Mouse (Mus musculus) cerebellum, adult 2 months (tissue): ENCODE data around the gene Ddhd1. TPM values are rescaled to one million over a fixed set of nuclear protein-coding genes. Genes with fewer than 3 reads are reported as not detected.

Source experiments
- DNase-seq, 2 experiments: peaks; one replicate each; pipeline ENCODE4 v3.0.0; 2021
- H3K27ac ChIP-seq: fragments of 200-500 bp; 2 replicates; pipeline ENCODE4 v1.5.1; 2012; ENCODE audit warnings: low read length, control low read depth, inconsistent platforms; ENCODE audit not compliant: insufficient read depth
- H3K27me3 ChIP-seq: fragments of 200-500 bp; 2 replicates; pipeline ENCODE4 v1.6.1; 2012; ENCODE audit warnings: inconsistent platforms, mild to moderate bottlenecking, low read length, moderate library complexity; ENCODE audit not compliant: control insufficient read depth, insufficient read depth
- H3K4me1 ChIP-seq: fragments of 200-500 bp; 2 replicates; pipeline ENCODE4 v1.6.1; 2011; ENCODE audit warnings: low read length; ENCODE audit not compliant: control insufficient read depth, insufficient read depth
- H3K4me3 ChIP-seq: fragments of 200-500 bp; replicated peaks from 2 replicates; pipeline ENCODE3; 2011; ENCODE audit warnings: mild to moderate bottlenecking, low read depth, low read length, control low read depth; ENCODE audit not compliant: insufficient read depth
- CTCF ChIP-seq: fragments of 200-500 bp; IDR thresholded peaks from 2 replicates; pipeline ENCODE4 v1.5.1; 2011; ENCODE audit warnings: low read depth, mild to moderate bottlenecking, control low read depth, low read length, moderate library complexity, borderline replicate concordance; ENCODE audit not compliant: insufficient read depth
- POLR2A ChIP-seq: fragments of 200-500 bp; IDR thresholded peaks from 2 replicates; pipeline ENCODE4 v1.6.1; 2011; ENCODE audit warnings: low read length, control low read depth, borderline replicate concordance; ENCODE audit not compliant: insufficient read depth
- WGBS: fragments of 180-500 bp; shearing (Covaris S2); methylation state at CpG from one replicate; pipeline ENCODE4 v1.1.7; 2018; 5-methylcytosine and 5-hydroxymethylcytosine counted together
- polyA plus RNA-seq: library from polyadenylated mRNA; depleted of rRNA; stranded (reverse); fragments of >200 nt; gene quantifications from 2 replicates; pipeline ENCODE4 v1.2.3, GENCODE M21; 2012

Gene Ddhd1
- polyA plus RNA-seq, 1 experiment, result 66.3 TPM

DNA sequence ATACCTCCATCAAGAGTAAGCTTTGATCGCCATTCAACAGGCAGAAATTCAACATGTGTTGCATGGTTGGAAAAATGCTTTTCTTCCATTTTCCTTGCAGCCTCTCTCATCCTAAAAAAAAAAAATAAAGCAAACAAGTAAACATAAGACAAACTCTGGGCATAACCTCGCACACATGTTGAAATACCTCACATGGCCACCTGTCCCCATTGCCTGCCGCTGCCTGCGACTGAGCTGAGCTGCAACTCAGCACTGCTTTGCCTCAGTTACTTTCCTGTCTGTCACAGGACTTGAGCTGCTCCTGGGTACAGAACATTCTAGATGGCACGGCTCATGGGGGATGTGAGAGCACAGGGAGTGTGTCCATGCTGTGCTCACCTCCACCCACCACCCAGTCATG is 41.4 kb downstream of the Ddhd1 start:
- DNase-seq, result no peak
- WGBS, result 95% methylated on average over 5 of the region's 5 CpGs
- no peak overlapping the region for H3K4me3 ChIP-seq
- TF ChIP-seq POLR2A (no peak), CTCF (no peak)
- no peaks in the 10 kb centered on the region for H3K27me3 ChIP-seq
- no peaks in the 10 kb centered on the region for H3K4me1 ChIP-seq
- H3K27ac ChIP-seq, result no peak overlapping the region

GRCm38 (mm10) chr14:45615776-45616175 is 42.2 kb downstream of the Ddhd1 start:
- TF ChIP-seq POLR2A, result no peak
- TF ChIP-seq CTCF, result no peak

GRCm38 (mm10) chr14:45614822-45615221 is 43.1 kb downstream of the Ddhd1 start:
- Histone ChIP-seq H3K4me3 (no peak overlapping the region), H3K27ac (no peak overlapping the region), H3K4me1 (no peaks in the 10 kb centered on the region), H3K27me3 (no peaks in the 10 kb centered on the region)
- 79% methylated on average over 4 of the region's 4 CpGs for WGBS
- no peak for DNase-seq
- TF ChIP-seq POLR2A (no peak), CTCF (no peak)

More at GRCm38 (mm10) chr14:45615776-45616175, 42.2 kb downstream of the Ddhd1 start:
- Histone ChIP-seq H3K4me3 (no peak overlapping the region), H3K27me3 (no peaks in the 10 kb centered on the region), H3K27ac (no peak overlapping the region), H3K4me1 (no peaks in the 10 kb centered on the region)
- DNase-seq, result no peak
- 43% methylated on average over 2 of the region's 2 CpGs for whole genome bisulfite sequencing

- Histone ChIP-seq H3K4me1 (no peaks in the 10 kb centered on the region), H3K27me3 (no peaks in the 10 kb centered on the region), H3K27ac (no peak overlapping the region), H3K4me3 (no peak overlapping the region)
- DNase-seq, result no peak
- no peak for TF ChIP-seq POLR2A
- TF ChIP-seq CTCF, result no peak
- WGBS, result 93% methylated on average over 6 of the region's 6 CpGs
These were observed 43.5 kb downstream of the Ddhd1 start for GRCm38 (mm10) chr14:45614406-45614805.

- no peak for DNase-seq
- Histone ChIP-seq H3K4me1 (no peaks in the 10 kb centered on the region), H3K27ac (no peak overlapping the region), H3K27me3 (no peaks in the 10 kb centered on the region), H3K4me3 (no peak overlapping the region)
- 89% methylated on average over 7 of the region's 7 CpGs for WGBS
- TF ChIP-seq CTCF (no peak), POLR2A (no peak)
These were observed 46.3 kb downstream of the Ddhd1 start for GRCm38 (mm10) chr14:45611654-45612053.

GRCm38 (mm10) chr14:45602002-45602401 is 55.9 kb downstream of the Ddhd1 start:
- peak in 1 of 2 experiments; percentile 32 for DNase-seq
- Histone ChIP-seq H3K4me1 (no peaks in the 10 kb centered on the region), H3K27ac (no peak overlapping the region; the same call in 1 of the 2 replicates), H3K27me3 (no peaks in the 10 kb centered on the region), H3K4me3 (no peak overlapping the region)
- 44% methylated on average over 3 of the region's 3 CpGs for WGBS
- TF ChIP-seq POLR2A, result no peak
- TF ChIP-seq CTCF, result no peak

- H3K27ac ChIP-seq, result no peak overlapping the region
- no peak for TF ChIP-seq CTCF
- no peak for TF ChIP-seq POLR2A
- DNase-seq, result peak in 1 of 2 experiments; percentile 19
- no peaks in the 10 kb centered on the region for H3K27me3 ChIP-seq
- H3K4me1 ChIP-seq, result no peaks in the 10 kb centered on the region
- 51% methylated on average over 9 of the region's 9 CpGs for WGBS
- H3K4me3 ChIP-seq, result no peak overlapping the region
These were observed 57.4 kb downstream of the Ddhd1 start for GRCm38 (mm10) chr14:45600587-45600986.

DNA sequence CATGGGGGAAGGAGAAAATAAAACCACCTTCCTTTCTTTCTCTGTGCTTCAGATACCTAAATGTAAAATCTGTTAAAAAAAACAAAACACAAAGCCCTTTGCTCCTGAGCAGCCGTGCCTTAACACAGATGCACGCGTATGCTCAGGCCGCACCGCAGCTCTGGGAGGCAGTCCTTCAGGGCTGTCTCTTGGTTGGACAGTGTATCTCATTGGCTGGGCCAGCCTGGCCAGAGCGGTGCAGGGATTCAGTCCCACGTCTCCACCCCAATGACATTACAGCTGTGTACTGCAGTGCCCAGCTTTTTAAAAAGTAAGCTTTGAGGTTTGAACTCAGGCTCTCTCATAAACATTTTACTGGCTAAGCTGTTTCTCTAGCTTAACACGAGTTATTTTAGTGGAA is 60.1 kb downstream of the Ddhd1 start:
- WGBS, result 86% methylated on average over 8 of the region's 8 CpGs
- Histone ChIP-seq H3K4me3 (no peak overlapping the region), H3K4me1 (no peaks in the 10 kb centered on the region), H3K27ac (no peak overlapping the region), H3K27me3 (no peaks in the 10 kb centered on the region)
- no peak for DNase-seq
- TF ChIP-seq POLR2A (no peak), CTCF (no peak)
